Mouse (Mus musculus) adrenal gland, postnatal 10 days (tissue): ENCODE data around the gene Sdk1. TPM values are rescaled to one million over a fixed set of nuclear protein-coding genes. Genes with fewer than 3 reads are reported as not detected.
A peak's percentile ranks its signal among the peaks of the same experiment; 100 is the strongest.

Experiments
- DNase-seq: peaks from one replicate; pipeline ENCODE4 v3.0.0; 2021; ENCODE audit warnings: mixed read lengths
- total RNA-seq, 2 experiments: library from RNA; stranded (reverse); gene quantifications; 2 replicates each; pipeline ENCODE4 v1.2.3; 2021

The Sdk1 gene
- total RNA-seq, 2 experiments from 2014 or later: 8.5 to 14.0 TPM

DNA sequence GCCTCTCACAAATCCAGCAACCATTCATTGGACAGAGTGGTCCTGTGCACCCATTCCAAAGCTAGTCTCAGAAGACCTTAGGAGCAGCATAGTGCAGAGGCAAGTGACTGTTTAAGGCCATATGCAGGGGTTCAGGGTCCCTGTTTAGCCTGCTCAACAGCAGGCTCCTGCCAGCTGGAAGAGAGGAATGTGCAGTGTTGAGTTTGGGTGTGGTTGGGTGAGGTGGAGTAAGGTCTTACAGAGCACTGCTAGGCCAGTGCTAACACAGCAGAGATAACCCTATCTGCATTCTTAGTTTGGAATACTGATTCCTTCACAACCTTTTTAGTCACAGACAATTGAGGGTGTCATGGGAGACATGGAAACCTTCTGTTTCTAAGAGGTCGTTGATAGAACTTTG, 206.0 kb downstream of the Sdk1 start:
- no peak for DNase-seq

DNA sequence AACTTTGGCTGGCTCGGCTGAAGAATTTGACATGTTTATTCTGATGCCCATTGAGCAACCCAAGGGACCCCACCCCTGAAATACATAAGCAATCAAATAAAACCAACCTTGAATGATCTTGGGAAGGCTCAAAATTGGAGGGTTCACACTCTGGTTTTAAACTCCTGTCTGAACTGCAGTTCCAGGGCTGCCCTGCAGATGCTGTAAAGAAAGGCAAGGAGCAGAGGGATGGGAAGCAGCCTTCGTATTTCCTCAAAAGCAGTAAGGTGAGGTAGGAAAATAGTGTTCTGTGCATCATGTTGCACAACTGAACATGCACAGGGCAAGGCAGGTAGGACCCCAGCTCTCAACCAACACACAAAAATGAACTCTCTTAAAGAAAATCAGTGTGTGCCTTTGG, 222.1 kb downstream of the Sdk1 start:
- no peak for DNase-seq

DNA sequence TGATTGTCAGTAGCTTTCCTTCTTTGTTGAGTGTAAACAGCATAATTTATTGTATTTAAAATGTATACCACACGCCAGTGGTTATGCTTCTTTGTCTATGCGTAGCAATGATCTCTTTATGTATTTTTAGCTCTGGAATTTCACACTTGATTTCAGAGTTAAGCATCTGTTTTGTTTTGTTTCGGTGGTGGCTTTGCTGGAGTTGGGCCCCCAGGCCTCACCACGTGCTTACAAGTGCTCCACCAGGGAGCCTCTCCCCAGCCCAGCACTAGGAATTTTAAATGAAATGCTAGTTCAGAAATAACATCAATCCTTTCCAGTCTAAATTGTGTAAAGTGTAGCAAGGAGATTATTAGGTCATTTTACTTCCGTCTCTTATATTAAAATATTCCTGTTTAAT, 227.5 kb downstream of the Sdk1 start:
- no peak for DNase-seq

DNA sequence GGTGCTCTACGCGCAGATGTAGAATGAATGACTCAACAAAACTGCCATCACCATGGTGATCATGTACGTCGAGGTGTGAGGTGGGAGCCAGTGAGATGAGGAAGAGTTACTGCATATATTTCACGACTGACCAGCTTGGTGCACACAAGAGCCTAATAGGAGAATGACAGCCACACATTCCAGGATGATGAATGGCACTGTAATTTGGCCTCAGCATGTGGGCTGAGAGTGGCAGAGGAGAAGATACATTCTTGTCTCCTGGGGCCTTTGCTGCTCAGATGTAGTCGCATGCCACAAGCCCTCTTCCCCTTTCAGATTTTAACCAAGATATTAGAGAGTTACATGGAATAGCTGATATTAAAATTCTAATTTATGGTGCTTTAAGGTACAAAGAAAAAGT, 264.0 kb downstream of the Sdk1 start:
- DNase-seq: no peak

DNA sequence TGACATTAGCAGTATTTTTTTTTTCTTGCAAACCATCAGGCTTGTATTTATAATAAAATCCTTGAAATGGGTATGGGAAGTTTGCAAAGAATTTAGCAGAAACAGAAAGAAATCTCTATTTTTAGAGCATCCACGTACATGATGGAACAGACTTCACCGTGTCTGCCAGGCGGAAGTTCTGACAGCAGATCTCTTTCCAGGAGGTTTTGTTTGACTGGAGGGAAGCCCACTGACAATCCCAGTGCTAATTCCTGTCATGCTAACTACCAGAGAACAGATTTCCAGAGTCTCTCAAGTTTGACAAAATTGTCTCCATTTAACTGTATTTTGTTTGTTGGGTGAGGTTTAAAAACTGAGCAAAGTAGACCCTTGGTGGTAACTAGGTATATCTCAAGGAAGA, 265.1 kb downstream of the Sdk1 start:
- no peak for DNase-seq

DNA sequence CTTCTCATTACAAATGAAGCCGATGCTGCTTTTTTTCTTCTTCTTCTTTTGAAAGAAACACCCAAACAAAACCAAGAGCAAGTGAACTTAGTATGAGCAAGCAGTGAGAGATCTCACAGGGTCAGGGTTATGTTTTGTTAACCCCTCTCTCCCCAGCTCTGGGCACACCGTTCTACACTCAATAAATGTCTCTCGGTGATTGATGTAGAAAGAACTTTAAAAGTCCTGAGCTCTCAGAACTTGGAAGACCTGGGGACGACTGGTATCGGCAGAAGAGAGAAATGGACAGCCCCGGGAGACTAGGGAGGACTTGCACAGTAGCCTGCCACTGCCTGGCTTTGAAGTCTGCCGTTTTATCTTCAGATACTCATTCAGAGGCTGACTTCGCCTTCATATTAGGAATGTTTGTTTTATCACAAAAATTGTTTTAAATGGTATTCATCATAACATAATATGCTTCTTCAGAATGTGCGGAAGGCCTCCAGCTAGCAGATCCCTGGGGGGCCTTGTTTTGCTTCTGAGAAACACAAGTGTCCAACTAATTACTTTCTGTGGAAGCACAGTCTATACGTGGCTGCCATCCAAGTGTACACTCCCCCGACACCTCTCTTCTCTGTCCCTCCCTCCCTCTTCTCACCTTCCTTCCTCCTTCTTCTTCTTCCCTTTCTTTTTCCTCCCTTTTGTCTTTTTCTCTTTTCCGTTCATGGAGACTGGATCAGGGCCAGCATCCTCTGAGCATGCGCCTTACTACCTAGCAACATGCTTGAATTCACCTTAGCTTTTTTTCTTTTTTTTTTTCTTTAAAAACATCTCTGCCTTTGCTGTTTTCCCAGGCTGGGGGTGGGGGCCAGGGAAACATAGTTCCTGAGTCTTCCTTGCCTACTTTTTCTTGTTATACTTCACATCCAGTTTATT, 283.8 kb downstream of the Sdk1 start:
- peak; percentile 24 for DNase-seq

DNA sequence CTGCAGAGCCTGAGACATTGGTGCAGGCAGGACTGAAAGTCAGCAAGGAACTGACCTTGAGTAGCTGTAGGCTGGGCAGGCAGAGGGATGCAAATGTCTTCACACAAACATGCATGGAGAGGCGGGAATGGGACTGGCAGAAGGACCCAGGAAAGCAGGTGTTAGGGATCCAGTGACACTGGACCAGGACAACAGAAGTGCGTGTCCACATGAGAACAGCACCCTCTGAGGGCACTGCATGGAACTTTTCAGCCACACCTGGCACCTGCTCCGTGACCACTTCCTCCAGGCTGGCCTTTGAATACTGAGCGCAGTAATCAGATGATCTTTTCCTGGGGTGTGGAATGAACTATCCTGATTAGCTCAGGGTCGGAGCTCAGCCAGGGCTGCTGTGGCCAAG, 298.9 kb downstream of the Sdk1 start:
- DNase-seq: no peak

DNA sequence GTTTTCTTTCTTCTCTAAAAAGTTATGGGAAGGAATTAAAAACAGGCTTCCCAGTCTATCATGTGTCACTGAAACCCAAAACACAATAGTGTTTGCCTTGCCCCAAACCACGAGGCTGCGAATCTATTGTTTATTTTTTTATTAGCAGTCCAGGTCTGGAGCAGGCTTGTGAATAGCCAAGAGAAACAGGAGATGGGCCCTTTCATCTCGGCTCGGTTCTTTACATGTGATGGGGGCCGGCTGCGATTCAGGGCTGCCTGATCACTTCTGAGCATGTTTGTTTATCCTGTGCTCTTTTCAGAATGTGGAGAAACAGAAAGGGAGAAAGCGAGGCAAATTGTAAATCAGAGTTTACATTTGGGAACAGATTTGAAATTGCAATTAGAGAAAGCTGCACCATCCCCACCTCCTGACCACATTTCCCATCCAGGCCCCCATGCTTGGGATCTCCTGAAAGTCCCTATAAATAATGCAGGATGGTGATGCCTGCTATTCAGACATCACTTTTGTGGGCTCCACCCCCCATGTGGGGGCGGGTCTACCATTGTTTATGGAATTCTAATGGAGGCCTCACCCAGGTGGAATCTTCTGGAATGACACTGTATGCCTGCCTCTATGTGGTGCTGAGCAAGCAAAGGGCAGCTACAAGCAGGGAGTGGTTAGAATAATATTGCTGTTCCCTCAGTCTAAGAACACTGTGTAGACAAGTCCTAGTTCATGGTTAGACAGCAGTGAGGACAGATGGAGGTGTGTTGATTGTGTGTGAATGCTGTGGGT, 301.8 kb downstream of the Sdk1 start:
- no peak for DNase-seq

DNA sequence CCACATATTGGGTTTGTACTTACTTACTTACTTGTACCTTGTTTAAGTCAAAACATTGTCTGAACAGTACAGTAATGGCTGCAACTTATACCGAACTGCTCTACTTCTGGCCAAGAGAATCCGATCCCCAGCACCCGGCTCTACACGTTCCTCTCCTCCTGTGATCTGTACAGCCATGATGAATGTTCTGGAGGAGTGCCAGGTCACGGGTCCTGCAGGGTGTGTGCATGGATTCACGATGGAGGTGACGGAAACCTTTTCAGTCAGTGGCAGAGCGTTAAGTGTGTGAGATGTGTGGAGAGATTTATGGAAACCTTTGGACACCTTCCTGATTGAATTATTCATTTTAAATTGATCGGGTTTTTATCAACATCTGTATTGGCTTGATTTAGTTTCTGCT, 312.2 kb downstream of the Sdk1 start:
- no peak for DNase-seq

DNA sequence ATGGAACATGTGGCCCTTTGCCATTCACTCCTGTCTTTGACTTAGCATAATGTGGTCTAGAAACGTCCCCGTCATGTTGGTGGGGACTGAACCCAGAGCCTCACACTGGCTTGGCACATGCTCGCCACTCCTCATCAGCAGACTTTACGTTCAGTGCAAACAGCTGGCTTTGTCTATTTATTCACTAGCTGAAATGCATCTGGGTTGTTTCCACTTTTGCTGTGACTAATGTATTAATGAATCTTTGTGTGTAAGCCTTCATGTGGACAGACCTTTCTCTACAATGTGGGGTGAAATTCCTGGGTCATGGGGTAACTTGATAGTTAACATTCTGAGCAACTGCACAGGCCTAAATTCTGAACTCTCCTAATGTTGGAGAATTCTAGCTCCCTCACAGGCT, 317.4 kb downstream of the Sdk1 start:
- no peak for DNase-seq

DNA sequence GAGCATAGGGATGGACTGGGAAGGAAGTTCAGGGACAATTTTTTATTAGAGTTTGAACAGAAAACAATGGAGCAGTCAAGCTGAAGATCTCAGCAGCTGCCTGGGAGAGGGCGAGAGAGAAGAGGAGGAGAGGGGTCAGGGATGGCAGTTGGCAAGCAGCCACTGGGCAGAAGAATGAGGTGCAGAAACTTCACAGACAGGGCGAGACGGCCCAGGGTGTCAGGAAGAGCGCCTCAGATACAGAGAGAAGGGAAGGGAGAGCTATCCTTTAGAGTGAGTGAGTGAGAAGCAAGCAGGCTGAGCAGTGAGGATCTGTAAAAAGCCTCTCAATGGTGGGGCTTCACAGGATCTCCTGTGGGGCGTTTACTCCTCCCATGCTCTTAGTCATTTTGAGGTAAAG, 319.0 kb downstream of the Sdk1 start:
- DNase-seq: no peak

DNA sequence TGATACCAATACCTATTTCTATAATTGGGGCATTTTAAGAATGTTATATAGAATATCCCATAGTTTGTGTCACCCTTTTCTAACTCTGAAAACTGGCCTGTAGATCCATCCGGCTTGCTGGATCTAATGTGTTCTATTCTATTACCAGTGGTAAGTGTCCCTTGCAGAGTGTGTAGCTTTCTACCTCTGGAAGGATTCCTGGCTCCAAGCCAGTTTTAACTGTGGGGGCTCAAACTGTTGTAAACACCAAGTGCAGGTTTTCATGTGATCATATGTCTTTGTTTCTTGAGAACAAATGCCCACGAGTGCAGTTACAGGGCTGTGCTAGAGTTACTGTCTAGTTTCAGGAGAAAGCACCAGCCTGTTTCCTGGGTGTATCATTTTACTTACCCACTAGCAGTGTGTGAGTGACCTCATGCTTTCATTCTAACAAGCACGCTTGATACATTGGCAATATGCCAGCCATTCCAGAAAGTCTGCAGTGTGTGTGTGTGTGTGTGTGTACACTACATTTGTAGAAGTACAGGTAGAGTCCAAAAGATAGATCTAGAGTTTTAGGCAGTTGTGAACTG, 320.8 kb downstream of the Sdk1 start:
- DNase-seq: no peak

DNA sequence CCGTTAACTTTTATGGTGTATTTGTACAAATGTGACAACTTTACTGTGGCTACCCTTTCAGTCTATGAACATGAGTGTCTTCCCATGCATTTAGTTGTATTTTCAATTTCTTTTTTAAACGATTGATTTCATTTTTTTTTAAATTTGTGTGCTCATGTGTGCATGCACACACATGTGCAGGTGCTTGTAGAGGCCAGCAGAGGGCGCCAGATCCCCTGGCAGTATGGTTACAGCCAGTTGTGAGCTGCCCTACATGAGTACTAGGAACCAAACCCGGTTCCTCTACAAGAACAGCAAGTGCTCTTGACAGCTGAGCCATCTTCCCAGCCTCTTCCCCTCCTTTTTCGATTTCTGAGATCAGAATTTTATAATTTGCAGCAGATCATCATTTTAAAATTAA, 322.9 kb downstream of the Sdk1 start:
- no peak for DNase-seq

DNA sequence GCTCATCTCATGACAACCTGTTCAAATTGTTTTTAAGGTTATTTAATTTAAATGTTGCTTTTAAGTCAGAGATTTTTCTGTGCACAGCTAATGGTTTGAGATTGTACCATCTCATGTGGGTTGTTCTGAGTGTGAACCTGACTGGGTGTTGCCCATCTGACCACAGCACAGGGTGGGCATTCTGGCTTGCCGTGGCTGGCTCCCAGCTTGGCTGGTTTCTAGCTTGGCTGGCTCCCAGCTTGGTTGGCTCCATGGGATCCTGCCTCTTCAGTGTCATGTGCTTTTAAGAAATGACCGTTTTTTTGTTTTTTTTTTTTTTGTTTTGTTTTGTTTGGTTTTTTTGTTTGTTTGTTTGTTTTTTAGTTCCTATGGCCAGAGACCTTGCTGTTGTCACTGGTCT, 326.8 kb downstream of the Sdk1 start:
- no peak for DNase-seq

DNA sequence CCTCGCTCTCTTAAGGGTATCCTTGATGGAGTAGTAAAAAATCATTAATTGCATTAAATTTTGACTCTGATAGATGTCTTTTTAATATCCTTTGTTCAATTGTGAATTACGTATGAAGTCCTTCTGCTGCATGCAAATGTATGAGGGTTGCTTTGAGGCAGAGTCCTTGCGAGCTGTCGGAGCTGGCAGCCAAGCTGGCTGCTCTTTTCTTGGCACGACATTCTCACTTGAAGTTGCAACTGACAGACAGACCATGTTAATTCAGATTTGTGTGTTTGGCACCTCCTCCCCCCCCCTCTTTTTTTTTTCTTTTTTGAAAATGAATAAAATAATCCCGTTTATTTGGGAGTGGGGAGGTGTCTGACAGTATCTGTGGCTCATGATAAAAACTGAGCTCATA, 329.2 kb downstream of the Sdk1 start:
- peak; percentile 30 for DNase-seq

DNA sequence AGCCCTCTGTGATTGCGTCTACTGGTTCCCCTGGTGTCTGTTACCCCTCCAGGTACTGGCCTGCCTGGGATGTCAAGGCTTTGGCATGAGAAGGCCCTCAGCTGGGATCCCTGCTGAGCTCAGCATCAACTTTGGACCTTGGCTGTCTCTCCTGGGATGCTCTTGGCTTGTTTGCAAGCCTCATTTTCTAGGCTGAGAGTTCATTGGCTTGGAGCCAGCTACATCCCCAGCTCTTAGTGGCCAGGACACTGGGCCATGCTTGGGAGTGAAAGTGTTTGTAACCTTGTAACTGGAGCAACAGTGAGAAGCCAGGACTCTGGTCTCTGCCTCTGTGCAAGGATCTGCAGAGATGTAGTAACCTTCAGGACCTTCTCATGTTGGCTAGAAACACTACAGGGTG, 333.0 kb downstream of the Sdk1 start:
- peak; percentile 75 for DNase-seq

DNA sequence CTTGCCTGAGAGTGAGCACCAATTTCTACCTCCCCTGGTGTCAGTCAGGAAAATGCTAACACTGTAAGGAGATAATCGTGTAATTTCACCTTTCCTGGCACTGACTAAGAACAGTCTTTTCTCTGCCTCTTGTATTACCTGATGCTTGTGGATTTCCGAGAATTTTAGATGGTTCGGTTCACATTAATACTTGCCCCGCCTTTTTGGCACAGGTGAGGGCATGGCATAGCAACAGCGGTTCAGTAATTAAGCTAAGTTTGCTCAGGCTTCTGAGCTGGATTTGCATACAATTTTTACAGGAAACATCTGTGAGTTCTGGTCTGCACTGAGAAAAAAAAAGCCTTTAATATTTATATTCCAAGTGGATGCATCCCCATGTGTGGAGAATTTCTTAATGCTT, 350.0 kb downstream of the Sdk1 start:
- no peak for DNase-seq

DNA sequence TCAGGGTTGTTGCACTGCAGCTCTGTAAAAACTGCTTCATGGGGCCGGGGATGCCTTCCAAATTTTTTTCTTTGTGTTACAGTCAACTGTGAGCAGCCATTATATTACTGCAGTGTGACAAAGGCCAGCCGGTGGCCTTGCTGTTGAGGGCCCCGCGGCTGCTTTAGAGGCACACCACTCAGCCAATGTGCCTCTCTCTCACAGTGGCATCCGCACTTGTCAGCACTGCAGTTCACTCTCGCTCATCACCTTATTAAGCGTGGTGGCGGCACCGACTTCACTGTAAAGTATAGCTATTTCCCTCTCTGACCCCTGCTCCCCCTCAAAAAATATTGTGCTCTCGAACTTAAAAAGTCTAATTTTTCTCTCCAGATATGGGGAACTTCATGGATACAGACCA, 371.4 kb downstream of the Sdk1 start:
- no peak for DNase-seq

DNA sequence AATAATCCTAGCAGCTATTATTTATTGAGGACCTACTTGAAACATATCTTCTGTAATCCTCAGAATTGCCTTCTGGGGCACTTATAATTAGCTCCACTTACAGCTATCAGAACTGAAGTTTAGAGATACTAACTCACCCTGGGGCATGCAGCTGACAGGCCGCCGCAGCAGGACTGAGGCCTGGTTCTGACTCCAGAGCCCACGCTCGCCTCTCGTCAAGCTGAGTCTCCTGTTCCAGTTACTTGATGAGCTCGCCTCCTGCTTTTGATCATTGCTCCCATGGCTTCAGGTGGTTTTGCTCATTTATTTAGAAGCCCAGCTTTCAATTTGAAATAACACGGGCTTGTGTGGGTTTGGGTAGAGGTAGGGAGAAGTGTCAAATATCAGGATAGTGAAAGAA, 374.5 kb downstream of the Sdk1 start:
- no peak for DNase-seq

DNA sequence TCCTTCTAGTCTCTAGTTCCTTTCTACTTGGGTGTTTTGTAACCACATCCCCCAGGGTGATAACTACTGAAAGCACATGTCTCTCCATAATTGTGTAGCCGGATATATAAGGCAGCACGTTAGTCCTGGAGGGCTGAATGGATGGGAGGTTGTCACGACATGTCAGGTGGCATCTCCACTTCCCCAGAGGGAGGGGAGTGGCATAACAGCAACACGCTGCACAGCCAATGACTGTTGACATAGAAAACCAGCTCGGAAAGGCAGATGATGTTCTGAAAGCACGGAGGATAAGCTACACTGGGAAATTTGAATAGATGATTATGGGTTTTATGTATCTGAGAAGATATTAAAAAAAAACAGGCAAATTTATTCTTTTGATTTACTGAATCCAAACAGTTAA, 376.4 kb downstream of the Sdk1 start:
- DNase-seq: no peak

DNA sequence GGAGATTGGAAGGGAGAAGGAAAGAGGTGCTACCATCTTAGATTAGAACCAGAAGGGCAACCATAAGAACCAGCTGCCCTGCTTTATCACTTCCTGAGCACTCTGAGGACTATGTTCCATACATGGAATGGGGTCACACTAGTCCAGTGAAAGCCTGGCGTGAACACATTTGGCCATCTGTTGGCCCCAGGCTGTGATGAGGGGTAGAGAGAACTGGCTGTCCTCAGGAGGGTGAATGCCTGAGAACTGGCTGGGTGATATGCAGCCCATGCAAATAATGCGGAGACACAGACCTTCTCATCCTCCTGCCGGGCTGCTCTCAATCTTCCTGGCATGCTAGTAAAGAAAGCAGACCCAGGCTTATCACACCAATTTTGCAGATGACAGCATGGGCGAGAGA, 384.1 kb downstream of the Sdk1 start:
- no peak for DNase-seq

DNA sequence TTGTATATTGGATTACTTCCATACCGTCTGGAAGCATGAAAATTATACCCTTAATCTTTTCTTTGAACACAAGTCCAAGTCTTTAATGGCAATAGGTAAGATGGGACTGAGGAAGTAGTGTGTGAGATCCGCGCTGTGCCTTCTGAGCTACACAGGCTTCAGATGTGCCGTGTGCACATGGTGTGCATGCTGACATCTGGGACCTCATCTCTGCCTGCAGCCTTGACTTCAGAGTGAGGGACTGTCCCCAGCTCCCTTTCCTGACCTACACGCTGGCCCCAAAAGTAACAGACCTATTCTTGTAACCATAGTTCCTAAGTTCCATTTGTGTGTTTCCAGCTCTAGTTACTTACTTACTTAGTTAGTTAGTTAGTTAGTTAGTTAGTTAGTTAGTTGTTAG, 390.4 kb downstream of the Sdk1 start:
- no peak for DNase-seq

DNA sequence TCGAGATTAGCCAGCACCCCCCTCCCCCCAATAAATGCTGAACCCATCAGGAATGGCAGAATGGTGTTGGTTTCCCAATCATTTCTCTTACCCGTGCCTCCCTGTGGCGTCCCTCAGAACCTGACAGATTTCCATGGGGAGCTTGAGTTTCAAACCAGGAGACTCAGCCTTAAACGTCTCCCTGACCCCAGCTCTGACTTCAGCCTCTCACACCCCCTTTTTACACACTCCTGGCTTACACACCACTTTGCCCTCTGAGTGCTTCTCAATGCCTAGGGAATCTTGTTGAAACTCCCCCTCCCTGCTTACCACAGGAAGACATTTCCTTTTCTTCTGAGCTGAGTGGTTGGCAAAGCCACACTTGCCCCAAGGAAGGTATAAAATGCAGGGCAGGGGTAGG, 392.0 kb downstream of the Sdk1 start:
- no peak for DNase-seq
